Mouse (Mus musculus): ENCODE measurements around the gene Pdcd11. TPM values are rescaled to one million over a fixed set of nuclear protein-coding genes. Genes with fewer than 3 reads are reported as not detected.
"Not testable (repeated sequence)": the region's sequence is repeated elsewhere in the genome, so short reads cannot be mapped to it uniquely, and the experiment has no call there.

Gene Pdcd11
- polyA plus RNA-seq, 1 experiment from 2014 or later, result 7.4 TPM

DNA sequence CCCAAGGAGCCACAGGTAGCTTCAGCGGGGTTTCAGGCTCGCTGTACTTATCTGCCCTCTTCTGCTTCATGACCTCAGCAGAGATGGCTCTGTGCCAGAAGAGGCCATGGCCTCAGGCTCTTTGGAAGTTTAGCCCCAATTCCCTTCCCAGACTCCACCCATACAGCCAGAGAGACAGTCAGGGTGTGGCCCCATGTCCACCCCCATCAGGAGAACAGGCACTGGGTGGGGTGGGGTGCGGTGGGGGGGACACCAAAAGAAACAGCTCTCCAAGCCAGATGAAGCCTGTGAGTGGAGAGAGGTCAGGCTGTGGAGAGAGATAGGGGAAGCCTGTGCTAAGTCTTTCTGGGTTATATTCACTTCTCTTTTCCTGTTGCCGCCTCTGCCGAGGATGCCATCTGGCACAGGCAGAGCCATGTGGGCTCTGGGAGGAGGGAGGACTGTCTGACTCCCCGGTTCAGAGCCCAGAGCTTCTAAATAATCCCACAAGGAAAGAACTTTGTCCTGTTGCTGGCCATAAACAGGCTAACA, 46.5 kb downstream of the Pdcd11 start:
- peak overlapping the region; percentile 59 for H3K4me2 ChIP-seq (ENCODE audit: low read depth, low read length)
- WGBS, result 23% methylated on average over 6 of the region's 6 CpGs
- no peaks in the 10 kb centered on the region for H3K9me3 ChIP-seq (ENCODE audit: control insufficient read depth, low read length)
- peak overlapping the region; percentile 77 for H3K27ac ChIP-seq (ENCODE audit: low read length)
- H3K4me3 ChIP-seq (ENCODE audit: low read length), result peak overlapping the region; percentile 47
- peak overlapping the region; percentile 73 for H3K9ac ChIP-seq (ENCODE audit: low read depth, low read length)
- no peaks in the 10 kb centered on the region for H3K27me3 ChIP-seq (replicated peaks; ENCODE audit: control insufficient read depth, insufficient read depth, low read length)
- peak; percentile 76 for ATAC-seq
- peaks cover 11% of the 10 kb centered on the region; the same call in 1 of the 2 replicates for H3K36me3 ChIP-seq (ENCODE audit: control insufficient read depth, insufficient read depth, low read length)
- peaks cover 18% of the 10 kb centered on the region for H3K4me1 ChIP-seq (ENCODE audit: control insufficient read depth, insufficient read depth, low read length)

DNA sequence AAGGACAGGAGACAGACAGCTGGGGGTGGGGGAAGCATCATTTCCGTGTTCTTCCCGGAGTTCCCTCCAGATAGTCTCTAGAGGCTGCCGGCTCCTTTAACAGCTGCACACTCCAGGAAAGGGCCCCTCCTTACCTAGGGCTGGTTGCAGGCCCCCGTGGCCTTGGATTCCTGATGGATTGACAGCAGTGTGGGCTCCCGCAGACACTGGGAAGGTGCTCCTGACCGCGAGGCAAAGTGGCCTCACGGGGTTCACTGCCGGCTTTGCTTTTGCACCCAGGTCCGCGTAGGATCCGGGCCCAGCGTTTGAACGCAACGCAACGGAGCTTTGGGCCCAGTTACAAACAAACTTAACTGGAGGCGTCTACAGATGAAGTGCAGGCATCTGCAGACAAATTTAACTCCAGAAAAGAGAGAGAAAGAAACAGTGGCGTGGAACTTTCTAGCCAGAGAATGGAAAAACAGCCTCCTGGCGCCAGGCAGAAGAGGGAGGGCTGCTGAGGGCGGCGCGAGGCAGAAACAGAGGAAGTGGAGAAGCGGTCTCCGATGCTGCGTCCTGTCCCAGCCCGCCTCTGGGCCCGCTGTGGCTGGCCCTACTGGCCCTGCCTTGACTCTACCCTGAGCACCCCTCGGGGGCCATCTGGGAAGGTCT, 47.3 kb downstream of the Pdcd11 start, which contains the start of gene Calhm2:
TSS of gene Calhm2 (minus strand) at position 524 of the 651 bp plus-strand sequence.
- WGBS, result 2% methylated on average over 28 of the region's 28 CpGs
- Histone ChIP-seq H3K9me3 (ENCODE audit: control insufficient read depth, low read length) (no peaks in the 10 kb centered on the region), H3K36me3 (ENCODE audit: control insufficient read depth, insufficient read depth, low read length) (peaks cover 4% of the 10 kb centered on the region; the same call in 1 of the 2 replicates), H3K4me2 (ENCODE audit: low read depth, low read length) (peak within 1 kb of the TSS; percentile 59), H3K4me1 (ENCODE audit: control insufficient read depth, insufficient read depth, low read length) (peaks cover 18% of the 10 kb centered on the region), H3K9ac (ENCODE audit: low read depth, low read length) (peak within 1 kb of the TSS; percentile 73), H3K4me3 (ENCODE audit: low read length) (peak within 1 kb of the TSS; percentile 47), H3K27me3 (replicated peaks; ENCODE audit: control insufficient read depth, insufficient read depth, low read length) (no peaks in the 10 kb centered on the region), H3K27ac (ENCODE audit: low read length) (peak within 1 kb of the TSS; percentile 77)
- ATAC-seq, result peak; percentile 73

DNA sequence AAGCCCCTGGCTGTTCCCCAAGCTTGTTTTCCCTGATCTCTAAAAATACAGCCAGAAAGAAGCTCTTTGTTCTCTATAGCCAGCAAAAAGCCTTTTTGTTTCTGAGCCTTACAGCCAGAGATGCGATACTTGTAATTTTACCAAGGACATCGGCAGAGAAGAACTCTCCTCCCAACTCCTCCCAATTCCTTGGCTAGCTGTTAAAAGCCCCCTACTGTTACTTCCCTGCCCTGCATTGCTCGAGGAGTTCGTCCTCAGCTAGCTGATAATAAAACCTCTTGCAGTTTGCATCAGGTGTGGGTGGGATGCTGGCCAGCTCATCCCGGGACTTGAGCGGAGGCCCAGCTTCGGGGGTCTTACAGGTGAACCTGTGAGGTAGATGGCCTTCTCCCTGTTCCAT, 49.0 kb downstream of the Pdcd11 start:
- peaks cover 18% of the 10 kb centered on the region for H3K4me1 ChIP-seq (ENCODE audit: control insufficient read depth, insufficient read depth, low read length)
- H3K9ac ChIP-seq (ENCODE audit: low read depth, low read length); ATAC-seq; H3K27ac ChIP-seq (ENCODE audit: low read length); H3K36me3 ChIP-seq (ENCODE audit: control insufficient read depth, insufficient read depth, low read length); H3K4me3 ChIP-seq (ENCODE audit: low read length); H3K9me3 ChIP-seq (ENCODE audit: control insufficient read depth, low read length); H3K4me2 ChIP-seq (ENCODE audit: low read depth, low read length); H3K27me3 ChIP-seq (replicated peaks; ENCODE audit: control insufficient read depth, insufficient read depth, low read length): not testable (repeated sequence)
- 31% methylated on average over 7 of the region's 7 CpGs for WGBS

DNA sequence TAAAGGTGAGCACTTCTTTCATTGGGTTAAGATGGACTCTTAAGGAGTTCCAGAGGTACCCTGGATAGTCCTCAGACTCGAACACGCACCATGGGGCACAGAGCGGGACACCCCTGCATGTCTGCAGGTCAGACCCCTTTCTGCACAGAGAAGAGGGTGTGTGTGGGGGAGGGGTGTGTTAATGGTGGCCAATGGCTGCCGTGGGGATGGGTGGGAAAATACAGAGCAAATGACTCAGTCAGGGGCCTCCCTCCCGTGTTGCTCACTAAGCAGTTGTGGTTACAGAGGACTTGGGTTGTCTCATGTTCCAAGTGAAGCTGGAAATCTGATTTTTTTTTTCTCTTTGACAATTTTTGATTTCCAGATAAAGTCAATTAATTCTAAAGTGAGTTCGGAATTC, 51.9 kb downstream of the Pdcd11 start:
- H3K4me2 ChIP-seq (ENCODE audit: low read depth, low read length), result no peak overlapping the region
- ATAC-seq, result no peak
- no peaks in the 10 kb centered on the region for H3K36me3 ChIP-seq (ENCODE audit: control insufficient read depth, insufficient read depth, low read length)
- 70% methylated on average over 6 of the region's 6 CpGs for WGBS
- peaks cover 9% of the 10 kb centered on the region for H3K4me1 ChIP-seq (ENCODE audit: control insufficient read depth, insufficient read depth, low read length)
- no peak overlapping the region for H3K4me3 ChIP-seq (ENCODE audit: low read length)
- no peak overlapping the region for H3K9ac ChIP-seq (ENCODE audit: low read depth, low read length)
- H3K27me3 ChIP-seq (replicated peaks; ENCODE audit: control insufficient read depth, insufficient read depth, low read length), result no peaks in the 10 kb centered on the region
- H3K9me3 ChIP-seq (ENCODE audit: control insufficient read depth, low read length), result no peaks in the 10 kb centered on the region
- H3K27ac ChIP-seq (ENCODE audit: low read length), result no peak overlapping the region

DNA sequence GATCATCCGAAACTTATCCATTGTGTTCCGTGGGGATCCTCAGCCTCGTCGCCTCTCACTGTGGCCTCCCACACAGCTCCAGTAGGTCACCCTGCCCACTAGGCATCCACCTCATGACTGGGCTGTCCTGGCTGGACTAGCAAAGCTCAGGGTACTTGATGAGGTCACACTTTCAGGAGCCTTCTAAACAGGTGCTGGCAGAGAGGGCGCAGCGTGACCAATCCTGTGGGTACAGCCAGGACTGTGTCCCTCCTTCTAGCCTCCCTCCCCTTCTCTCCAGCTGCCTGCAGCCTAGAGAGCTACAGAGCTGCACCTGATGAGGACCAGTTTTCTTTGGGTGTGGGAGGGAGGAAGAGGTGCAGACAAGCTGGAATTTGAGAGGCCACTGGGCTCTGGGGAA, 53.6 kb downstream of the Pdcd11 start, which contains the start of gene Calhm1:
TSS of gene Calhm1 (minus strand) at position 101 of the 400 bp plus-strand sequence.
- Histone ChIP-seq H3K36me3 (ENCODE audit: control insufficient read depth, insufficient read depth, low read length) (no peaks in the 10 kb centered on the region), H3K9ac (ENCODE audit: low read depth, low read length) (no peak within 1 kb of the TSS), H3K9me3 (ENCODE audit: control insufficient read depth, low read length) (no peaks in the 10 kb centered on the region), H3K27ac (ENCODE audit: low read length) (no peak within 1 kb of the TSS), H3K4me2 (ENCODE audit: low read depth, low read length) (no peak within 1 kb of the TSS), H3K27me3 (replicated peaks; ENCODE audit: control insufficient read depth, insufficient read depth, low read length) (no peaks in the 10 kb centered on the region), H3K4me3 (ENCODE audit: low read length) (no peak within 1 kb of the TSS), H3K4me1 (ENCODE audit: control insufficient read depth, insufficient read depth, low read length) (no peaks in the 10 kb centered on the region)
- ATAC-seq, result no peak
- 93% methylated on average over 6 of the region's 6 CpGs for WGBS

DNA sequence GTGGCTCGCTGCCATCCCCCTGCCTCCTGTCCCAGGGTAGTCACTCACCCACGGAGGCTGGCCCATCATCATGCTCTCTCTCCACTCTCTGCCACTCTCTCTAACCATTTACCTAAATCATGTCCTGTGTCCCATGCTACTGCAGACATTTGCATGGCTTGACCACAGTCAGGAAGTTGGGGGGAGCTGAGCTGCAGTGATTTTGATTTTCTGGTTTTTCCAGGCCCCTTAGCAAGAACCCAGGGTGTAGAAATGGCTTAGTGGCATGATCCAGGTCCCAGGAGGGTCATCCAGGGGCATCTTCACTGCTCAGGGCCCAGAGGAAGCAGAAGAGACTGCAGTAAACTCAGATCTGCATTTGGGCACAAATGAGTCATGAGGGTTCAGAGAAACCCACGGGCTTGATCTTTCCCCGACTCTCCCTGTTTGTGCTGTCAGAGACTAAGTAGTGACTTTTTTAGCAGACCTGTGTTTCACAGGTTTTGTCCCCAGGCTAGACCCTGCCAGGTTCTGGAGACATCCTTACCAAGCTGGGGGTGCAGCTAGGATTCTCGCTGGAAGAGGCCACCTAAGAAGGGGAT, 57.8 kb downstream of the Pdcd11 start:
- Histone ChIP-seq H3K9me3 (ENCODE audit: control insufficient read depth, low read length) (no peaks in the 10 kb centered on the region), H3K4me3 (ENCODE audit: low read length) (no peak overlapping the region), H3K4me2 (ENCODE audit: low read depth, low read length) (no peak overlapping the region), H3K36me3 (ENCODE audit: control insufficient read depth, insufficient read depth, low read length) (no peaks in the 10 kb centered on the region), H3K27ac (ENCODE audit: low read length) (no peak overlapping the region), H3K9ac (ENCODE audit: low read depth, low read length) (no peak overlapping the region), H3K4me1 (ENCODE audit: control insufficient read depth, insufficient read depth, low read length) (no peaks in the 10 kb centered on the region), H3K27me3 (replicated peaks; ENCODE audit: control insufficient read depth, insufficient read depth, low read length) (0 out of 2 replicates have a peak, but pooled peaks cover 2% of the 10 kb centered on the region)
- 74% methylated on average over 5 of the region's 5 CpGs for WGBS
- ATAC-seq, result no peak

DNA sequence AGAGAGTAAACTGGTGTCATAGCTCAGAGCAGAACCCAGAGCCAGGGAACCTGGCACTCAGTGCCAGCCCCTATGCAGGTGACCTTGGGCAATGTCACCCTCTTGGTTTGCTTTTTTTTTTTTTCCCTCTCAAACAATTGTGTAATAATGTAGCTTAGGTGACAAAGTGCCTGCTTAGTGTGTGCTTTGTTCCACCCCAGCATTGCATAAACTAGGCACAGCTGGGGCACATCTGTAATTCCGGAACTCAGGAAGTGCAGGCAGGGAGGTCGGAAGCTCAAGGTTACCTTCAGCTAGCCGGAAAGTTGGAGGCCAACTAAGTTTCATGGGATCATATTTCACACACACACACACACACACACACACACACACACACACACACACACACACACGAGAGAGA, 59.3 kb downstream of the Pdcd11 start:
- Histone ChIP-seq H3K27ac (ENCODE audit: low read length) (no peak overlapping the region), H3K9ac (ENCODE audit: low read depth, low read length) (no peak overlapping the region), H3K4me1 (ENCODE audit: control insufficient read depth, insufficient read depth, low read length) (no peaks in the 10 kb centered on the region), H3K4me3 (ENCODE audit: low read length) (no peak overlapping the region), H3K36me3 (ENCODE audit: control insufficient read depth, insufficient read depth, low read length) (no peaks in the 10 kb centered on the region), H3K4me2 (ENCODE audit: low read depth, low read length) (no peak overlapping the region), H3K27me3 (replicated peaks; ENCODE audit: control insufficient read depth, insufficient read depth, low read length) (0 out of 2 replicates have a peak, but pooled peaks cover 2% of the 10 kb centered on the region), H3K9me3 (ENCODE audit: control insufficient read depth, low read length) (no peaks in the 10 kb centered on the region)
- no peak for ATAC-seq
- WGBS, result 32% methylated on average over 4 of the region's 4 CpGs

DNA sequence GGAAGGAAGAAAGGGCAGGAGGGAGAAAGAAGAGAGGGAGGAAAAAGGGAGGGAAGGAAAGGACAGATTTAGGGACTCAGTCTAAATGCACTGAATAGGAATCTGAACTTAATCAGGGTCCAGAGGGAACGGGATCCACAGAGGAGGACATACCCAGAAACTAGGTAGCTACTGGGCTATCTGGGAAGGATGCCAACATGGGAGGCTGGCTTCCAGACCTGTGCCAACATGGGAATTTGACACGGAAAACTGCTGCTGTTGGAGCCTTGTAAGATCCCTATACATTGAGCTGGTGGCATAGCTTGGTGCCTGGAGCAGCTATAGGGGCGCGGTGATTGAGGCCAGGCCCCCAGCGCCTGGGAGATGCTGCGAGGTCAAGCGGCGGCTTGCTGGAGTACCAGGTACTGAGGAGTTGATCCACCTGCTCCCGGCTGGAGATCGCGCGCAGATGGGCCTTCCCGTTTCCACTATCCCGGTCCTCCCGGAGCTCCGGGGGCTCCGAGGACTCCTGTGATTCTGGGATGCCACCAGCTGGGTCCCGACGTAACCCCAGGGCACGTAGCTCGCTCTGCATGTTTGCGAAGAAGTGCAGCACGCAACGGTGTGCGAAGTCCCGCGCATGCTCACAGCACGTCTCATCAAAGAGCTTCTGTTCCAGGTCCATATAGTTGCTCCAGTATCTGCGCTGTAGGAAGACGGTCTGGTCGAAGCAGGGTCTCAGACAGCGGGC, 60.9 kb downstream of the Pdcd11 start:
- Histone ChIP-seq H3K4me3 (ENCODE audit: low read length) (peak overlapping the region; percentile 31), H3K27ac (ENCODE audit: low read length) (no peak overlapping the region), H3K4me2 (ENCODE audit: low read depth, low read length) (peak overlapping the region; percentile 51), H3K4me1 (ENCODE audit: control insufficient read depth, insufficient read depth, low read length) (no peaks in the 10 kb centered on the region), H3K9ac (ENCODE audit: low read depth, low read length) (peak overlapping the region; percentile 44; the same call in 1 of the 2 replicates), H3K9me3 (ENCODE audit: control insufficient read depth, low read length) (no peaks in the 10 kb centered on the region), H3K27me3 (replicated peaks; ENCODE audit: control insufficient read depth, insufficient read depth, low read length) (0 out of 2 replicates have a peak, but pooled peaks cover 2% of the 10 kb centered on the region), H3K36me3 (ENCODE audit: control insufficient read depth, insufficient read depth, low read length) (no peaks in the 10 kb centered on the region)
- WGBS, result 25% methylated on average over 32 of the region's 32 CpGs
- no peak for ATAC-seq

DNA sequence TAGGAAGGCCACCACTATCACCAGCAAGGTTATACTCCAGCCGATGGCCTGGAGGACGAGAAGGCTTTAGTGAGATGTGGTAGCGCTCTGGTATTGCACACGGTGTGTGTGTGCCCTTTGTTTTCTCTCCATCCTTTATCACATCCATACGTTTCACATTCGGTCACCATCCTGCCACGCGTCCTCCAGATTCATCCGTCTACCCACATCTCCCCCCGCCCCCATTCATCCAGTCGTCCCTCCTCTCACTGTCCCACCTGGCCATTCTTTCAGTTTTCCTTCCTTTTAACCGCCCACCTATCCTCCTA, 61.4 kb downstream of the Pdcd11 start:
- Histone ChIP-seq H3K4me3 (ENCODE audit: low read length) (peak overlapping the region; percentile 31; the same call in 1 of the 2 replicates), H3K9me3 (ENCODE audit: control insufficient read depth, low read length) (no peaks in the 10 kb centered on the region), H3K27ac (ENCODE audit: low read length) (no peak overlapping the region), H3K36me3 (ENCODE audit: control insufficient read depth, insufficient read depth, low read length) (no peaks in the 10 kb centered on the region), H3K9ac (ENCODE audit: low read depth, low read length) (no peak overlapping the region), H3K4me1 (ENCODE audit: control insufficient read depth, insufficient read depth, low read length) (no peaks in the 10 kb centered on the region), H3K27me3 (replicated peaks; ENCODE audit: control insufficient read depth, insufficient read depth, low read length) (0 out of 2 replicates have a peak, but pooled peaks cover 2% of the 10 kb centered on the region), H3K4me2 (ENCODE audit: low read depth, low read length) (peak overlapping the region; percentile 51)
- 58% methylated on average over 12 of the region's 12 CpGs for WGBS
- ATAC-seq, result no peak
